In the genomic region with DNA sequence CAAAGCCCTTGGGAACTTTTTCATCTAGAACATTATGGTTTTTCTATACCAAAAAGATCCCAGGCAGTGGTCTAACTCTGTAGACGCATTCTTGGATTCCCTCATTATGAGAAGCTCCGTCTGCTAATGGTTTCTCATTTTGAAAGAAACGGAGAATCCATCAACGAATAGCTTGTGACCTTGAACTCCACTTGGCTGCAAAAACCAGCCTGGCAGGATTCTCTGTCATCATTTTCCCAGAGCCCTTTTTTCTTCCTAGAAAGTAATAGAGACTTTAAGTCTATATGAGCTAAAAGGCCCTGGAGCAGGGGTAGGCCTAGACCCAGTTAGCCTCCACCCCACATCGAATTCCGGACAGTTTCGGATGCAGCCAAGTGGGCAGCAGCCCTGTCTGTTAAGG, we compare ENCODE assay signal across 25 mouse cellular contexts. TPM values are rescaled to one million over a fixed set of nuclear protein-coding genes. Genes with fewer than 3 reads are reported as not detected.
DNase-seq lines count a peak whose midpoint lies in the region; ATAC-seq and TF ChIP-seq lines count a peak whose summit lies in the region.
"Had no signal": no experiment of that assay in that cellular context is flagged by ENCODE, and none has a peak within 500 bp of the region (broad histone marks: within the 10 kb centered on the region; RNA-seq: fewer than 3 reads in every experiment).

No protein-coding gene starts in this region.

- no peak for TF ChIP-seq EP300 in stomach, postnatal 0 days (optimal IDR thresholded peaks at IDR 0.05)

- peak; percentile 27 for DNase-seq in cerebellum, adult 9-10 months
- DNase-seq in cerebellum, adult 11 months: no peak
- peak; percentile 49 to 52 for DNase-seq in kidney, postnatal 4 days
- no peak for DNase-seq in kidney, postnatal 14 days
- no peak for DNase-seq in lung, postnatal 25 days (ENCODE audit: low spot score)
- DNase-seq in stomach, postnatal 0 days (ENCODE audit: low spot score): no peak
- DNase-seq: adrenal gland, adult 8-10 months; forebrain, postnatal 0 days; heart, adult 2 months; heart, postnatal 4 days; kidney, adult 2 months; midbrain, embryonic 14.5 days; right cerebral cortex, postnatal 25 days; thymus, adult 18-20 months; thymus, postnatal 25 days had no signal

- H3K4me2 ChIP-seq in lung, embryonic 15.5 days: no peak overlapping the region
- no peak overlapping the region for H3K4me2 ChIP-seq in stomach, embryonic 15.5 days
- H3K4me2 ChIP-seq in stomach, postnatal 0 days (replicated peaks; ENCODE audit: low read depth): no peak overlapping the region
- H3K4me2 ChIP-seq: embryonic facial prominence, embryonic 15.5 days; forebrain, embryonic 12.5 days; heart, embryonic 12.5 days; hindbrain, embryonic 13.5 days had no signal

- no peak for TF ChIP-seq CTCF in stomach, postnatal 0 days (IDR thresholded peaks at IDR 0.05; ENCODE audit: low read depth)

- no peak for ATAC-seq in lung, embryonic 15.5 days (ENCODE audit: borderline replicate concordance, extremely low read depth, low FRiP score, low TSS enrichment)
- ATAC-seq in stomach, embryonic 15.5 days (ENCODE audit: insufficient read depth, low FRiP score, low read depth): no peak
- no peak for ATAC-seq in stomach, postnatal 0 days (ENCODE audit: low FRiP score, low TSS enrichment)
- ATAC-seq: forebrain, postnatal 0 days had no signal

- H3K27ac ChIP-seq in lung, embryonic 15.5 days: 0 out of 2 replicates have a peak overlapping the region, but pooled peaks have one; percentile 29
- H3K27ac ChIP-seq in stomach, embryonic 15.5 days: peak overlapping the region; percentile 36; the same call in 1 of the 2 replicates
- H3K27ac ChIP-seq in stomach, postnatal 0 days (replicated peaks): no peak overlapping the region
- H3K27ac ChIP-seq: embryonic facial prominence, embryonic 10.5 days; embryonic facial prominence, embryonic 15.5 days; forebrain, embryonic 12.5 days; heart, adult 2 months; hindbrain, embryonic 13.5 days; kidney, postnatal 0 days; liver, embryonic 14.5 days had no signal

- H3K4me3 ChIP-seq in lung, embryonic 15.5 days: no peak overlapping the region
- H3K4me3 ChIP-seq in stomach, embryonic 15.5 days (replicated peaks): no peak overlapping the region
- no peak overlapping the region for H3K4me3 ChIP-seq in stomach, postnatal 0 days (ENCODE audit: low read depth, low read length)
- H3K4me3 ChIP-seq: embryonic facial prominence, embryonic 10.5 days; embryonic facial prominence, embryonic 15.5 days; forebrain, embryonic 12.5 days; heart, adult 2 months; heart, embryonic 12.5 days; hindbrain, embryonic 13.5 days had no signal

- peaks cover 15% of the 10 kb centered on the region for H3K27me3 ChIP-seq in lung, embryonic 15.5 days
- H3K27me3 ChIP-seq in stomach, embryonic 15.5 days (replicated peaks): 0 out of 2 replicates have a peak, but pooled peaks cover 8% of the 10 kb centered on the region
- H3K27me3 ChIP-seq in stomach, postnatal 0 days (ENCODE audit: control insufficient read depth, insufficient read depth, low read length): no peaks in the 10 kb centered on the region; the same call in 1 of the 2 replicates

- H3K36me3 ChIP-seq in lung, embryonic 15.5 days: no peaks in the 10 kb centered on the region
- H3K36me3 ChIP-seq in stomach, embryonic 15.5 days: no peaks in the 10 kb centered on the region
- H3K36me3 ChIP-seq in stomach, postnatal 0 days (ENCODE audit: control insufficient read depth, insufficient read depth, low read length): no peaks in the 10 kb centered on the region
- H3K36me3 ChIP-seq: G1E; heart, embryonic 12.5 days had no signal

- H3K9ac ChIP-seq in lung, embryonic 15.5 days: no peak overlapping the region
- H3K9ac ChIP-seq in stomach, embryonic 15.5 days: no peak overlapping the region
- H3K9ac ChIP-seq in stomach, postnatal 0 days (ENCODE audit: low read length): no peak overlapping the region
- H3K9ac ChIP-seq: embryonic facial prominence, embryonic 15.5 days; forebrain, embryonic 12.5 days; forebrain, postnatal 0 days; heart, embryonic 12.5 days; hindbrain, embryonic 13.5 days; liver, embryonic 14.5 days had no signal

- 46% methylated on average over 7 of the region's 7 CpGs for WGBS in lung, embryonic 15.5 days
- 50% methylated on average over 7 of the region's 7 CpGs for whole genome bisulfite sequencing in stomach, embryonic 15.5 days
- 44% methylated on average over 7 of the region's 7 CpGs for WGBS in stomach, postnatal 0 days

- H3K4me1 ChIP-seq in lung, embryonic 15.5 days: peaks cover 27% of the 10 kb centered on the region
- peaks cover 16% of the 10 kb centered on the region for H3K4me1 ChIP-seq in stomach, embryonic 15.5 days
- H3K4me1 ChIP-seq in stomach, postnatal 0 days (replicated peaks; ENCODE audit: control insufficient read depth, insufficient read depth): 0 out of 2 replicates have a peak, but pooled peaks cover 2% of the 10 kb centered on the region

- no peaks in the 10 kb centered on the region for H3K9me3 ChIP-seq in lung, embryonic 15.5 days
- H3K9me3 ChIP-seq in stomach, embryonic 15.5 days: no peaks in the 10 kb centered on the region
- H3K9me3 ChIP-seq in stomach, postnatal 0 days (ENCODE audit: control insufficient read depth, low read length): no peaks in the 10 kb centered on the region
- H3K9me3 ChIP-seq: embryonic facial prominence, embryonic 15.5 days; forebrain, embryonic 12.5 days; heart, embryonic 12.5 days; hindbrain, embryonic 13.5 days had no signal

RNA-seq across cellular contexts. Expression of a gene that starts 5.6 kb away (rescaled TPM):
- 5.4 and 5.6 TPM in 2 replicates for polyA plus RNA-seq in lung, embryonic 15.5 days (2015; fragmentation: Nextera tagmentation; extraction: Ambion mirVana)
- polyA plus RNA-seq in stomach, embryonic 15.5 days (2015; fragmentation: Nextera tagmentation; extraction: Ambion mirVana): 3.9 and 4.0 TPM in 2 replicates
- polyA plus RNA-seq in stomach, postnatal 0 days (2015; fragmentation: Nextera tagmentation; extraction: Ambion mirVana): 1.8 and 1.9 TPM in 2 replicates
- polyA plus RNA-seq: G1E had no signal

Comparison
In these comparisons a context has a peak if more than half of its experiments do, and no peak if none do; other contexts are left out.
1. DNase-seq: peak in cerebellum, adult 9-10 months (single experiment) and kidney, postnatal 4 days (2 of 2); none in cerebellum, adult 11 months (single experiment), kidney, postnatal 14 days (single experiment), lung, postnatal 25 days (single experiment) and stomach, postnatal 0 days (single experiment).